In the genomic region with DNA sequence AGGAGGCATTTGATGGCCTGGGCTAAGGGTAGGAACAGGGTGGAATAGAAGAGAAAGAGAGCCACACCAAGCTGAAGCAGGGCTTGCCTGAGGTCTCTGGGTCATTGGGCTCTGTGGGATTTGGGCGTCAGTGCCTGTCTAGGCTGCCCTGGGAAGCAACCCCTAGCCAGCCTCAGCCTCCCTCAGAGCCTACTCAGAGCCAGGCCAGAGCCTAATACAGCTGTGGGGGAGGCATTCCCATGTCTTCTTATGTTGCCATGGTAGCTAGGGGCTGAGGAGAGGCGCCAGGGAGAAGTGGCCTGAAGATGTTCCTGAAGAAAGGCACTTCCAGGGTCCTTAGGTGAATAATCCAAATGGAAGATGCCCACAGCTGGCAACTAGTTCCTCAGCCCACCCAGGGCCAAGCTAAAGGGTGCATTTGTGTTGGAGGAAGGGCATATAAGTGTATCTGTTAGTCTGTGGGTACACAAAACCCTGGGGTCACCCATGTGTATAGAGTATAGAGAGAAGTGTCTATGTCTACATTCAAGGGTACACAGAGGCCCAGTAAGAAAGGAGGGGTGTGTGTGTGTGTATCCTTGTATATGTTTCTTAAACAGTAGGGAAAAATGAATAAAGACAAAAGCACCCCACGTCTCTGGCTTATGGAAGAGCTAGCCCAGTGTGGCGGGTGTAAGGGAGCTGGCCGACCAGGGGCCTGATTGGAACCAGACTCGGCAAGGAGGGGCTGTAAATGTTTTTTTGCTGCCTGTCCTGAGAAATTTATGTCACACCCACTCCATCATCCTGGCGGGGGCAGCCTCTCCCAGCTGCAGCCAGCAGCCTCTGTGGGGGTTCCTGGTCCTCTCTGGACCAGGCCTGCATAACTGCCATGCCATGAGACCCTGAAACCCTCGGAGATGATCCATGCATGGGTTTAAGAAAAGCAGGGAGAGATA, we compare ENCODE assay signal across 16 mouse cellular contexts.
A peak's percentile ranks its signal among the peaks of the same experiment; 100 is the strongest.
DNase-seq lines count a peak whose midpoint lies in the region; ATAC-seq and TF ChIP-seq lines count a peak whose summit lies in the region.
"Had no signal": no experiment of that assay in that cellular context is flagged by ENCODE, and none has a peak within 500 bp of the region (broad histone marks: within the 10 kb centered on the region; RNA-seq: fewer than 3 reads in every experiment).

No protein-coding gene starts in this region.

- H3K4me1 ChIP-seq in kidney, embryonic 15.5 days: peaks cover 29% of the 10 kb centered on the region
- H3K4me1 ChIP-seq in midbrain, embryonic 11.5 days (ENCODE audit: control insufficient read depth, insufficient read depth, low read length): peaks cover 7% of the 10 kb centered on the region; the same call in 1 of the 2 replicates
- H3K4me1 ChIP-seq in midbrain, embryonic 16.5 days (ENCODE audit: control insufficient read depth, insufficient read depth, low read length): peaks cover 4% of the 10 kb centered on the region; the same call in 1 of the 2 replicates
- peaks cover 19% of the 10 kb centered on the region for H3K4me1 ChIP-seq in embryonic facial prominence, embryonic 13.5 days
- H3K4me1 ChIP-seq: stomach, embryonic 15.5 days had no signal

- no peak overlapping the region for H3K9ac ChIP-seq in kidney, embryonic 15.5 days
- H3K9ac ChIP-seq in midbrain, embryonic 11.5 days (ENCODE audit: low read length): no peak overlapping the region
- H3K9ac ChIP-seq in midbrain, embryonic 16.5 days (ENCODE audit: low read depth, low read length): no peak overlapping the region
- H3K9ac ChIP-seq in embryonic facial prominence, embryonic 13.5 days: no peak overlapping the region
- H3K9ac ChIP-seq: midbrain, embryonic 12.5 days; neural tube, embryonic 13.5 days; stomach, embryonic 15.5 days had no signal

- no peak overlapping the region for H3K4me2 ChIP-seq in kidney, embryonic 15.5 days
- no peak overlapping the region for H3K4me2 ChIP-seq in midbrain, embryonic 11.5 days
- H3K4me2 ChIP-seq in midbrain, embryonic 16.5 days (ENCODE audit: low read length): no peak overlapping the region
- no peak overlapping the region for H3K4me2 ChIP-seq in embryonic facial prominence, embryonic 13.5 days
- H3K4me2 ChIP-seq: midbrain, embryonic 12.5 days; neural tube, embryonic 13.5 days; stomach, embryonic 15.5 days had no signal

- H3K27me3 ChIP-seq in kidney, embryonic 15.5 days: peaks cover 39% of the 10 kb centered on the region
- H3K27me3 ChIP-seq in midbrain, embryonic 11.5 days (ENCODE audit: control insufficient read depth, insufficient read depth, low read length): peaks cover 13% of the 10 kb centered on the region
- H3K27me3 ChIP-seq in midbrain, embryonic 16.5 days (ENCODE audit: control insufficient read depth, insufficient read depth, low read depth, low read length): no peaks in the 10 kb centered on the region
- peaks cover 51% of the 10 kb centered on the region for H3K27me3 ChIP-seq in embryonic facial prominence, embryonic 13.5 days
- H3K27me3 ChIP-seq: CH12.LX; stomach, embryonic 15.5 days had no signal

- H3K4me3 ChIP-seq in kidney, embryonic 15.5 days (replicated peaks): no peak overlapping the region
- no peak overlapping the region for H3K4me3 ChIP-seq in midbrain, embryonic 11.5 days (ENCODE audit: low read depth, low read length)
- H3K4me3 ChIP-seq in midbrain, embryonic 16.5 days (ENCODE audit: low read depth, low read length): no peak overlapping the region
- H3K4me3 ChIP-seq in embryonic facial prominence, embryonic 13.5 days: no peak overlapping the region
- H3K4me3 ChIP-seq in layer of hippocampus, adult 2 months: no peak overlapping the region
- H3K4me3 ChIP-seq: midbrain, embryonic 12.5 days; neural tube, embryonic 13.5 days; stomach, embryonic 15.5 days had no signal

- WGBS in kidney, embryonic 15.5 days: 48% methylated on average over 8 of the region's 8 CpGs
- WGBS in midbrain, embryonic 11.5 days: 53% methylated on average over 8 of the region's 8 CpGs
- WGBS in midbrain, embryonic 16.5 days: 48% methylated on average over 8 of the region's 8 CpGs
- WGBS in embryonic facial prominence, embryonic 13.5 days: 34% methylated on average over 8 of the region's 8 CpGs

- DNase-seq in kidney, adult 18-20 months: no peak
- DNase-seq in midbrain, embryonic 11.5 days (ENCODE audit: low spot score, missing footprints): no peak
- DNase-seq in mesoderm, embryonic 11.5 days (ENCODE audit: low read depth, low spot score): peak; percentile 60
- DNase-seq in layer of hippocampus, adult 2 months (ENCODE audit: low spot score in 2 of 2): no peak
- DNase-seq: cerebellum, postnatal 25 days; heart, postnatal 14 days; retina, postnatal 1 day; thymus, postnatal 25 days had no signal

- peak; percentile 72; the same call in 1 of the 2 replicates for ATAC-seq in kidney, embryonic 15.5 days (replicated peaks; ENCODE audit: low FRiP score)
- 0 out of 2 replicates have a peak, but pooled peaks have one; percentile 44 for ATAC-seq in midbrain, embryonic 11.5 days (ENCODE audit: low FRiP score)
- ATAC-seq in midbrain, embryonic 16.5 days: no peak
- no peak for ATAC-seq in embryonic facial prominence, embryonic 13.5 days (ENCODE audit: insufficient number of reproducible peaks, insufficient read depth, low FRiP score, low TSS enrichment, low read depth)
- ATAC-seq: inflammation-experienced regulatory T-cells, adult 6 months had no signal

- TF ChIP-seq CTCF in layer of hippocampus, adult 2 months (conservative IDR thresholded peaks at IDR 0.05): no peak

- H3K36me3 ChIP-seq in kidney, embryonic 15.5 days: no peaks in the 10 kb centered on the region
- no peaks in the 10 kb centered on the region for H3K36me3 ChIP-seq in midbrain, embryonic 11.5 days (ENCODE audit: control insufficient read depth, insufficient read depth, low read length)
- H3K36me3 ChIP-seq in midbrain, embryonic 16.5 days (ENCODE audit: control insufficient read depth, insufficient read depth, low read length): no peaks in the 10 kb centered on the region
- H3K36me3 ChIP-seq in embryonic facial prominence, embryonic 13.5 days: no peaks in the 10 kb centered on the region
- H3K36me3 ChIP-seq: midbrain, embryonic 12.5 days; neural tube, embryonic 13.5 days; stomach, embryonic 15.5 days had no signal

- H3K27ac ChIP-seq in kidney, embryonic 15.5 days: peak overlapping the region; percentile 45
- no peak overlapping the region for H3K27ac ChIP-seq in midbrain, embryonic 11.5 days (ENCODE audit: low read depth, low read length)
- H3K27ac ChIP-seq in midbrain, embryonic 16.5 days (ENCODE audit: low read length): no peak overlapping the region
- H3K27ac ChIP-seq in embryonic facial prominence, embryonic 13.5 days: peak overlapping the region; percentile 68
- H3K27ac ChIP-seq in layer of hippocampus, adult 2 months: no peak overlapping the region
- H3K27ac ChIP-seq: midbrain, embryonic 12.5 days; neural tube, embryonic 13.5 days; stomach, embryonic 15.5 days had no signal

- H3K9me3 ChIP-seq in kidney, embryonic 15.5 days (replicated peaks): no peaks in the 10 kb centered on the region
- H3K9me3 ChIP-seq in midbrain, embryonic 11.5 days (ENCODE audit: control insufficient read depth, low read length): no peaks in the 10 kb centered on the region
- no peaks in the 10 kb centered on the region for H3K9me3 ChIP-seq in midbrain, embryonic 16.5 days (replicated peaks; ENCODE audit: control insufficient read depth, low read length, poor library complexity, severe bottlenecking)
- H3K9me3 ChIP-seq in embryonic facial prominence, embryonic 13.5 days: no peaks in the 10 kb centered on the region
- H3K9me3 ChIP-seq: midbrain, embryonic 12.5 days; neural tube, embryonic 13.5 days; stomach, embryonic 15.5 days had no signal

Comparison
In these comparisons a context has a peak if more than half of its experiments do, and no peak if none do; other contexts are left out.
1. ATAC-seq: peak in kidney, embryonic 15.5 days (single experiment) and midbrain, embryonic 11.5 days (single experiment); none in midbrain, embryonic 16.5 days (single experiment) and embryonic facial prominence, embryonic 13.5 days (single experiment).
2. H3K27ac ChIP-seq: peak in kidney, embryonic 15.5 days (single experiment) and embryonic facial prominence, embryonic 13.5 days (single experiment); none in midbrain, embryonic 11.5 days (single experiment), midbrain, embryonic 16.5 days (single experiment) and layer of hippocampus, adult 2 months (single experiment).